Comparison of ENCODE assay signal across 8 mouse cellular contexts in genomic region chr6:91277549-91277948, GRCm38 (mm10).
DNase-seq lines count a peak whose midpoint lies in the region; ATAC-seq lines count a peak whose summit lies in the region.

No protein-coding gene starts in this region.

- H3K4me2 ChIP-seq in heart, embryonic 11.5 days: no peak overlapping the region
- H3K4me2 ChIP-seq in forebrain, embryonic 15.5 days (replicated peaks): no peak overlapping the region
- no peak overlapping the region for H3K4me2 ChIP-seq in midbrain, embryonic 14.5 days (ENCODE audit: low read length)

- no peak for ATAC-seq in heart, embryonic 11.5 days (replicated peaks; ENCODE audit: insufficient number of reproducible peaks, low FRiP score, low TSS enrichment)
- no peak for ATAC-seq in forebrain, embryonic 15.5 days (replicated peaks)
- ATAC-seq in midbrain, embryonic 14.5 days (ENCODE audit: low FRiP score, low TSS enrichment): peak; percentile 17; the same call in 1 of the 2 replicates

- no peak overlapping the region for H3K4me3 ChIP-seq in heart, embryonic 11.5 days (ENCODE audit: low read depth, low read length)
- no peak overlapping the region for H3K4me3 ChIP-seq in forebrain, embryonic 15.5 days
- no peak overlapping the region for H3K4me3 ChIP-seq in midbrain, embryonic 14.5 days (replicated peaks; ENCODE audit: low read depth, low read length)

- no peaks in the 10 kb centered on the region for H3K4me1 ChIP-seq in heart, embryonic 11.5 days (ENCODE audit: control insufficient read depth, insufficient read depth, low read length)
- H3K4me1 ChIP-seq in forebrain, embryonic 15.5 days: peaks cover 12% of the 10 kb centered on the region; the same call in 1 of the 2 replicates
- no peaks in the 10 kb centered on the region; the same call in 1 of the 2 replicates for H3K4me1 ChIP-seq in midbrain, embryonic 14.5 days (ENCODE audit: control insufficient read depth, insufficient read depth, low read length)

- DNase-seq in heart, adult 18-20 months: peak; percentile 34 to 78
- peak; percentile 37 for DNase-seq in CD4-positive helper T cell, adult 2 months (ENCODE audit: low read depth, low spot score)
- DNase-seq in cerebellum, adult 18-20 months: peak; percentile 60 to 81
- peak; percentile 76 to 80 for DNase-seq in kidney, postnatal 4 days
- DNase-seq in midbrain, embryonic 14.5 days: peak; percentile 89
- peak; percentile 16 to 68 for DNase-seq in thymus, postnatal 10 days (ENCODE audit: low spot score in 2 of 2)

- peaks cover 20% of the 10 kb centered on the region for H3K27me3 ChIP-seq in heart, embryonic 11.5 days (ENCODE audit: control insufficient read depth, insufficient read depth, low read length)
- H3K27me3 ChIP-seq in forebrain, embryonic 15.5 days: no peaks in the 10 kb centered on the region
- no peaks in the 10 kb centered on the region for H3K27me3 ChIP-seq in midbrain, embryonic 14.5 days (ENCODE audit: control insufficient read depth, insufficient read depth, low read length)

- H3K36me3 ChIP-seq in heart, embryonic 11.5 days (ENCODE audit: control insufficient read depth, insufficient read depth, low read length): peaks cover 4% of the 10 kb centered on the region; the same call in 1 of the 2 replicates
- H3K36me3 ChIP-seq in forebrain, embryonic 15.5 days: no peaks in the 10 kb centered on the region
- no peaks in the 10 kb centered on the region for H3K36me3 ChIP-seq in midbrain, embryonic 14.5 days (ENCODE audit: control insufficient read depth, insufficient read depth, low read length)

- H3K9ac ChIP-seq in heart, embryonic 11.5 days (ENCODE audit: low read depth, low read length): no peak overlapping the region
- H3K9ac ChIP-seq in forebrain, embryonic 15.5 days (replicated peaks): no peak overlapping the region
- no peak overlapping the region for H3K9ac ChIP-seq in midbrain, embryonic 14.5 days (replicated peaks; ENCODE audit: low read length)

- WGBS in heart, embryonic 11.5 days (ENCODE audit: insufficient replicate concordance): 3% methylated on average over 7 of the region's 7 CpGs
- under 1% methylated on average over 7 of the region's 7 CpGs for WGBS in forebrain, embryonic 15.5 days
- under 1% methylated on average over 7 of the region's 7 CpGs for WGBS in midbrain, embryonic 14.5 days

- no peaks in the 10 kb centered on the region for H3K9me3 ChIP-seq in heart, embryonic 11.5 days (replicated peaks; ENCODE audit: control insufficient read depth, low read length)
- H3K9me3 ChIP-seq in forebrain, embryonic 15.5 days: no peaks in the 10 kb centered on the region
- H3K9me3 ChIP-seq in midbrain, embryonic 14.5 days (ENCODE audit: control insufficient read depth, low read length): no peaks in the 10 kb centered on the region

- no peak overlapping the region for H3K27ac ChIP-seq in heart, embryonic 11.5 days (ENCODE audit: low read depth, low read length)
- peak overlapping the region; percentile 68 for H3K27ac ChIP-seq in forebrain, embryonic 15.5 days (replicated peaks)
- no peak overlapping the region for H3K27ac ChIP-seq in midbrain, embryonic 14.5 days (replicated peaks; ENCODE audit: low read depth, low read length)

Comparison
In these comparisons a context has a peak if more than half of its experiments do, and no peak if none do; other contexts are left out.
1. DNase-seq: peak in every context shown above with its lines; median percentile 89 in midbrain, embryonic 14.5 days; 78 in kidney, postnatal 4 days; 70 in cerebellum, adult 18-20 months; 56 in heart, adult 18-20 months; 42 in thymus, postnatal 10 days; 37 in CD4-positive helper T cell, adult 2 months.